Mouse (Mus musculus): ENCODE measurements around the gene Snai3.
A peak's percentile ranks its signal among the peaks of the same experiment; 100 is the strongest.

Snai3 gene

GRCm38 (mm10) chr8:122460524-122461472 is at the start of gene Snai3:
Gene Snai3, minus strand, starts transcription at chr8:122460733.
- DNase-seq (ENCODE audit: extremely low read depth, low read depth): no peak

GRCm38 (mm10) chr8:122500856-122501255 is 40.3 kb upstream of the Snai3 start:
- no peak for DNase-seq (ENCODE audit: extremely low read depth, low read depth)

- DNase-seq (ENCODE audit: extremely low read depth, low read depth): no peak
Measured at GRCm38 (mm10) chr8:122497912-122498311, 37.4 kb upstream of the Snai3 start.

GRCm38 (mm10) chr8:122497016-122497734 is 36.6 kb upstream of the Snai3 start:
- DNase-seq (ENCODE audit: extremely low read depth, low read depth): no peak

- no peak for DNase-seq (ENCODE audit: extremely low read depth, low read depth)
Measured at GRCm38 (mm10) chr8:122488387-122488786, 27.9 kb upstream of the Snai3 start.

GRCm38 (mm10) chr8:122484831-122485230 is 24.3 kb upstream of the Snai3 start:
- no peak for DNase-seq (ENCODE audit: extremely low read depth, low read depth)

- no peak for DNase-seq (ENCODE audit: extremely low read depth, low read depth)
Measured at GRCm38 (mm10) chr8:122483877-122484276, 23.3 kb upstream of the Snai3 start.

GRCm38 (mm10) chr8:122482448-122482847 is 21.9 kb upstream of the Snai3 start:
- no peak for DNase-seq (ENCODE audit: extremely low read depth, low read depth)

GRCm38 (mm10) chr8:122475580-122476320 is 15.2 kb upstream of the Snai3 start, which contains the start of the genes Rnf166 and Ctu2:
Gene Rnf166, minus strand, starts transcription at chr8:122476064.
Gene Ctu2, plus strand, starts transcription at chr8:122476143.
- DNase-seq (ENCODE audit: extremely low read depth, low read depth): no peak

GRCm38 (mm10) chr8:122474951-122475560 is 14.5 kb upstream of the Snai3 start:
- peak; percentile 59 for DNase-seq (ENCODE audit: extremely low read depth, low read depth)

- DNase-seq (ENCODE audit: extremely low read depth, low read depth): peak; percentile 76
Measured at GRCm38 (mm10) chr8:122473911-122474421, 13.4 kb upstream of the Snai3 start.

- no peak for DNase-seq (ENCODE audit: extremely low read depth, low read depth)
Measured at GRCm38 (mm10) chr8:122470691-122471090, 10.2 kb upstream of the Snai3 start.

GRCm38 (mm10) chr8:122469965-122470364 is 9.4 kb upstream of the Snai3 start:
- DNase-seq (ENCODE audit: extremely low read depth, low read depth): no peak

- DNase-seq (ENCODE audit: extremely low read depth, low read depth): no peak
Measured at GRCm38 (mm10) chr8:122469407-122469806, 8.9 kb upstream of the Snai3 start.

GRCm38 (mm10) chr8:122467816-122468215 is 7.3 kb upstream of the Snai3 start:
- no peak for DNase-seq (ENCODE audit: extremely low read depth, low read depth)

- DNase-seq (ENCODE audit: extremely low read depth, low read depth): no peak
Measured at GRCm38 (mm10) chr8:122464985-122465384, 4.5 kb upstream of the Snai3 start.

GRCm38 (mm10) chr8:122463651-122464640 is 3.4 kb upstream of the Snai3 start:
- no peak for DNase-seq (ENCODE audit: extremely low read depth, low read depth)

- no peak for DNase-seq (ENCODE audit: extremely low read depth, low read depth)
Measured at GRCm38 (mm10) chr8:122462510-122462909, 2.0 kb upstream of the Snai3 start.

GRCm38 (mm10) chr8:122461473-122462148 is 1.1 kb upstream of the Snai3 start:
- DNase-seq (ENCODE audit: extremely low read depth, low read depth): no peak

Data from MEL-GATA-1-ER (cell line).